Mouse (Mus musculus) adrenal gland, adult 8-10 months (tissue): ENCODE measurements around the gene Ttc28. TPM values are rescaled to one million over a fixed set of nuclear protein-coding genes. Genes with fewer than 3 reads are reported as not detected.

Experiments
- DNase-seq: peaks from one replicate; pipeline ENCODE4 v3.0.0; 2022
- total RNA-seq, 4 experiments: library from RNA; stranded (reverse); gene quantifications; 2 replicates each; pipeline ENCODE4 v1.2.4; 2022

Gene Ttc28
- total RNA-seq, 4 experiments from 2014 or later: 21.2 to 36.3 (median 29.8) TPM

GRCm38 (mm10) chr5:110888596-110888995 lies 9.0 kb downstream of the Ttc28 start:
- no peak for DNase-seq

DNA sequence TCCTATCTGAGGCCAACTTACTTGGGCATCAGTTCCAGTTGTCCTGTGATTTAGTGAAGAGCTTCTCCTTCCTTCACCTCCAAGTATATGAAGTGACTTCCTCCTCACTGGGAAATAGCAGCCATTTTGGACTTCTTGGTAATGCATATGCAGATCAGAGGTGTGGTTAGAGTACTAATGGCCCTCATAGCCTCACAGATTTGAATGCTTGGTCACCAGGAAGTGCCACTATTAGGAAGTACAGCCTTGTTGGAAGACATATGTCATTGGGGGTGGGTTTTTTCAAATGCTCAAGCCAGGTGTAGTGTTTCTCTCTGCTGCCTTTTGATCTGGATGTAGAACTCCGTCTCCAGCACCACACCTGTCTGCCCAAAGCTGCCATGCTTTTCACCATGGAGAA lies 10.3 kb downstream of the Ttc28 start:
- DNase-seq: no peak

DNA sequence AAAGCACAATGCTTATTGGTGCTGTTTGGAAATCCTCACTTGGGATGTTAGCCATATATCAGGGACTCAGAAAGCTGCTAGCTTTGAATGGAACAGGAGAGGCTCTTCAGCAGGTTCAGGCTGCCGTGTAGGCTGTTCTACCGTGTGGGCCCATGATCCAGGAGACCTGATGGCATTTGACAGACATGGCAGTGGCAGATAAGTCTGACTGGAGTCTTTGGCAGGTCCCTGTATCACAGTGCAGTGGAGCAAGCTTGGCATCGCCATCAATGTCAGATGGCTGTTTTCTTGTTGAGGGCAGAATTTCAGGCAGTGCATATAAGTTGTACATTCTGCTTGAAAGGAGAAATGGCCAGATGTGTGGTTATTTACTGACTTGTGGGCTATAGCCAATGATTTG lies 11.0 kb downstream of the Ttc28 start:
- no peak for DNase-seq

- no peak for DNase-seq
Measured at GRCm38 (mm10) chr5:110897114-110897788, 17.6 kb downstream of the Ttc28 start.

DNA sequence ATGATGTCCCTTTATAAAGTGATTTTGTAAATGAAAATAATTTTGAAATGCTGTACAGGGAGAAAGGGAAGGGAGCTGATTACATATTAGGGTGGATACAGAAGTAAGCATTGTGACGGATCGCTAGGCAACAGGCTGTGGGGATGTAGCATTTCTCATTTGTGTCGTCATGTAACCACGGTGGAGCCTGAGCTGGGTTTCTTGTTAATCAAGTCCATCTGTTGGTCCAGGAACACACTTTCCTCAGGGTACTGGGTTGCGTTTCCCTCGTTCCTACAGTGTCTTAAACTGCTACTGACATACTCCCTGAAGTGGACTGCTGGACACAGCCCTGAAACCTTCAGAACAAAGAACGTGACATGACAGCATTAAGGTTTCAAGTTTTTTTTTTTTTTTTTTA lies 18.6 kb downstream of the Ttc28 start:
- DNase-seq: no peak

- no peak for DNase-seq
Measured at GRCm38 (mm10) chr5:110898785-110899184, 19.2 kb downstream of the Ttc28 start.

GRCm38 (mm10) chr5:110900331-110900730 lies 20.7 kb downstream of the Ttc28 start:
- DNase-seq: no peak

DNA sequence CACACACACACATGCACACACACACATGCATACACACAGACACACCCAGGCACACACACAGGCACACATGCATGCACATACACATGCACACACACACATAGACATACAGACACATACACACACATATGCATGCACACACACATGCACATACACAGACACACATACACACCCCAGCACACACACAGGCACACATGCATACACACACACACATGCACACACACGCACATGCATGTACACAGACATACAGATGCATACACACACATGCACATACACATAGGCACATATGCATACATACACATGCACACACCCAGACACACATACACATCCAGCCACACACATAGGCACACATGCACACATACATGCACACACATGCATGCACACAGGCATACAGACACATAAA lies 27.1 kb downstream of the Ttc28 start:
- no peak for DNase-seq

DNA sequence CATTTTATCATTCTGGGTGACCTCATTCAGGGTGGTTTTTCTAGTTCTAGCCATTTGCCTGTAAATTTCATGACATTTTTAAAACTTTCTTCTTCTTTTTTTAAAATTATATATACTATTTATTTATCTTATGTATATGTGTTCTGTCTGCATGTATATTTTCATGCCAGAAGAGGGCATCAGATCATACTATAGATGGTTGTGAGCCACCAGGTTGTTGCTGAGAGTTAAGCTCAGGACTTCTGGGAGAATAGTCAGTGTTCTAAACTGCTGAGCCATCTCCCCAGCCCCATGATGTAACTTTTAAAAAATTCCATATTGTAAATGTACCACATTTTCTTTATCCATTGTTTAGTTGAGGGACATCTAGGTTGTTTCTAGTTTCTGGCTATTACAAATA lies 29.3 kb downstream of the Ttc28 start:
- DNase-seq: no peak

GRCm38 (mm10) chr5:110909955-110910589 lies 30.5 kb downstream of the Ttc28 start:
- no peak for DNase-seq

DNA sequence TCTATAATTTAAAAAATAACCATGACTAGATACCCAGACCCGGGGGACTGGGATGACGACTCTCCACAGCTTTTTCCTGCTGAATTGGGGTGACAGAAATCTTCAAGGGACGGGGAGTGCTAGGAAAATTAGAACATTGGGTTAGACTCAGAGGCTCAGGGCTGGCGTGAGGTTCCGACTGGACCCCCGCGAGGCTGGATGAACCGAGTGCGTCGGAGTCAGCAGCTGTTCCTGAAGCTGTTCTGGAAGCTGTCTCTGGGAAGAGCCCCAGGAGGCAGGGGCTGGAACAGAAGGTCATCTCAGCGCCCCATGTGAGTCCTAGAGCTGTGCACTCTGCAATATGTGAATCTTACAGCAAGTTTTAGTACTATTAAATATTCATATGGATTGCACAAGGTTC lies 35.3 kb downstream of the Ttc28 start:
- no peak for DNase-seq

DNA sequence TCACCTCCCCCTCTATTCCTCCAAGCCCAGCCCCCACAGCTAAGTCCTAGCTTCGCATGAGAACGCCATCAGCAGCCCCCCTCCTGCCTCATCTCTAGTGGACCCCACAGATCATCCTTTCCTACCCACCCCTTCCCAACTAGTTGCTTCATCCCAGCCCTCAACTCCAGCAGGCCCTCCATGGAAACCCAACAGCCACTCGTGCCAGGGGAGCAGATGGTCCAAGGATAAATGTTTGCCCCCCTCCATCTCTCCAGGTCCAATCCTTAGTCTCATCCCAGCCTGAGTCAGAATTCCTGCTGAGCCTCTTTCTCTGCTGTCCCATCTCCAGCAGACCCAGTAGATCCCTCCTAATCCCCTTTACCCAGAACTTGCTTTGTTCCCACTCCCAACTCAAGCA lies 36.6 kb downstream of the Ttc28 start:
- no peak for DNase-seq

- no peak for DNase-seq
Measured at GRCm38 (mm10) chr5:110919541-110919940, 39.9 kb downstream of the Ttc28 start.

DNA sequence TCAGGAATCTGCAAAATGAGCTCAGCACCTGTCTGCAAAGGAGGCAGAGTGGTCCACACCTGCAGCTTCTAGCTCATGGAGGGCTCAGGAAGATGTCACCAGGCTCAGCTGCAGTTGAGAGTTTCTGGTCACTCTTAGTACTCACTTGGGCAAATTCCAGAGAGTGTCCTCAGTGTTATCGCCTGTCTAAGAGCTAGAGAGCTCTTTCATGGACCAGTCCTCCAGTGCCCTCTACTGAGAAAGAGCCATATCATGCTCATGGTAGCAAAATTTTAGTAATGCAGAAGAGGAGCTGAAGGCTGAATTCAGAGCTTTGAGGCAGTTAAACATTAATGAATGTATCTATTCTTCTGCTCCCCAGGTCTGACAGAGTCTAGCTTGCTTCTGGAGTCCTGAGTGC lies 43.7 kb downstream of the Ttc28 start:
- no peak for DNase-seq

GRCm38 (mm10) chr5:110924636-110925035 lies 45.0 kb downstream of the Ttc28 start:
- DNase-seq: no peak

DNA sequence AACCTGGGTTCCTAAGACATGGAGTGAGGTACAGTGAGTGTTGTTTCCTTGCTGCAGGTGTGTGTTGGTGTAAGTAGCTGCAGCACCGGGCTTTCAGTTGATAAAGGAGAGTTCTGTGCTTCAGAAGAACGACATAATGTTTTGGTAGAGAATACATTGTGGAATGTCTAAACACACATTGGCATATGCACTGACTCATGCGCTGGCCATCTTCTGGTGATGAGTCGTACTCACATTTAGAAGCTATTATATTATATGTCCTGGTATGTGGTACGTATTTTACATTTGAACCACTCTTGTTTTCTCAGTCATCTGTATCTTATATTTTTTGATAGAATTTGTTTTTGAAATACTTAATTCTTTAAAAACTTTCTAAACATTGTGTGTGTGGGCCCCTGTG lies 46.2 kb downstream of the Ttc28 start:
- DNase-seq: no peak

DNA sequence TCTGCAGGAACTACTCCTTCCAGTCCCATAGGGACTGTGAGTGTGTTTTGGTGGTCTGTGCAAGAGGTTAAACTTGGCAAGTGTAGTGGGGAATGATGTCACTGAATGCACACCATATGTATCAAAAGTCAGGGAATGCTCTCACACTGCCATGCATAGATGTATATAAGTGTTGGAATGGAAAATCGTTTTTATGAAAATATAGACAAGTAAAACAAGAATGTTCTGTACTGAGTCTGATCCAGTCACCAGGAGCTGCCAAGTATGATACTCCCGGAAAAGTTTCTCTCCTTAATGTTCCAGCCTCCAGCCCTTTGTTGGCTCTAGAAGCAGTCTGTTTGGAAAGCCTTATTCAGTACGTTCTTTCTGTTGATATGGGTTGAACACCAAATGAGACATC lies 48.7 kb downstream of the Ttc28 start:
- no peak for DNase-seq

DNA sequence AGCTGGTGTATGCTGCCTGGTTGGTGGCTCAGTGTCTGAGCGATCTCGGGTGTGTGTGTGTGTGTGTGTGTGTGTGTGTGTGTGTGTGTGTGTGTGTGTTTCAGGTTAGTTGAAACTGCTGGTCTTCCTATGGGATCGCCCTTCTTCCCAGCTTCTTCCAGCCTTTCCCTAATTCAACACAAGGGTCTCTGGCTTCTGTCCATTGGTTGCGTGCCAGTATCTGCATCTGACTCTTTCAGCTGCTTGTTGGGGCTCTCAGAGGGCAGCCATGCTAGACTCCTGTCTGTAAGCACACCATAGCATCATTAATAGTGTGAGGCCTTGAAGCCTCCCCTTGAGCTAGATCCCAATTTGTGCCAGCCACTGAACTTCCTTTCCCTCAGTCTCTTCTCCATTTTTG lies 49.7 kb downstream of the Ttc28 start:
- no peak for DNase-seq

- DNase-seq: no peak
Measured at GRCm38 (mm10) chr5:110936606-110937005, 57.0 kb downstream of the Ttc28 start.

GRCm38 (mm10) chr5:110944326-110944725 lies 64.7 kb downstream of the Ttc28 start:
- no peak for DNase-seq

- DNase-seq: no peak
Measured at GRCm38 (mm10) chr5:110948476-110949399, 69.1 kb downstream of the Ttc28 start.

- DNase-seq: no peak
Measured at GRCm38 (mm10) chr5:110949791-110950190, 70.2 kb downstream of the Ttc28 start.

DNA sequence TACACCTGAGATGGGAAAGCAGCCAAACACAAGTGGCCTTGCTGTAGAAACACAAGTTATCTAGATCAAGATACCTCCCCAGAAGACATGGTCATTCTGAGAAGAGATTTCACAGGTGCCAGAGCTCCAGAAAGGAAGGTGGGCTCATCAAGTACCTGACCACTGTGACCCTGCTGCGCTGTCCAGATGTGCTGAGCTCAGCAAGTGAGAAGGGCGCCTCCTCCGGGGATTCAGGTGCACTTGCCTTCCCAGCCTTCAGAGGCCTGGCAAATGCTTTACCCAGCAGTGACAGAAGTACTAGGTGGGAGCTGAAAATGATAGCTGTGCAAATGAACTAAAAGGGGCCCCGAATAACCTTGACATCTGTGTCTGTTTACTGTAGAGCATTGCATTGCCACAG lies 78.6 kb downstream of the Ttc28 start:
- DNase-seq: no peak
